Mouse (Mus musculus) thymus, adult 2 months (tissue): ENCODE data around the gene Pafah1b3.

ENCODE experiments used
- CTCF ChIP-seq: fragments of 200-500 bp; IDR thresholded peaks from 2 replicates; pipeline ENCODE4 v1.5.1; 2012; ENCODE audit warnings: mild to moderate bottlenecking, control low read depth, low read length, moderate library complexity, borderline replicate concordance; ENCODE audit not compliant: control insufficient read depth, poor library complexity, insufficient read depth; ENCODE audit errors: extremely low read depth
- POLR2A ChIP-seq: fragments of 200-500 bp; IDR thresholded peaks from 2 replicates; pipeline ENCODE4 v1.6.1; 2012; ENCODE audit warnings: mild to moderate bottlenecking, low read length, control low read depth, moderate library complexity; ENCODE audit not compliant: control insufficient read depth, poor library complexity, insufficient read depth; ENCODE audit errors: extremely low read depth

GRCm38 (mm10) chr7:25288011-25288410 is 9.8 kb downstream of the Pafah1b3 start:
- TF ChIP-seq CTCF (no peak), POLR2A (no peak)
